Mouse (Mus musculus): ENCODE results near the gene Ankrd13b.

GRCm38 (mm10) chr11:77530862-77531261, 41.4 kb upstream of the Ankrd13b start:
- TF ChIP-seq CTCF (IDR thresholded peaks at IDR 0.05): no peak
- no peak for TF ChIP-seq POLR2A (IDR thresholded peaks at IDR 0.05; ENCODE audit: insufficient read depth, low read depth, low read length)
- TF ChIP-seq EP300 (IDR thresholded peaks at IDR 0.05; ENCODE audit: insufficient read depth, low read depth, low read length): no peak
